ENCODE assay signal across 7 mouse cellular contexts in genomic region chr3:116129259-116129738, GRCm38 (mm10). TPM values are rescaled to one million over a fixed set of nuclear protein-coding genes. Genes with fewer than 3 reads are reported as not detected.
DNase-seq lines count a peak whose midpoint lies in the region; ATAC-seq and TF ChIP-seq lines count a peak whose summit lies in the region.

Gene Vcam1 (minus strand): TSS chr3:116129688.

- intact Hi-C loops in left cerebral cortex, adult 2 months (cut with DNase I): no loop called here

- no peaks in the 10 kb centered on the region for H3K4me1 ChIP-seq in hindbrain, embryonic 16.5 days (ENCODE audit: control insufficient read depth, insufficient read depth, low read depth, low read length)

- H3K4me3 ChIP-seq in hindbrain, embryonic 16.5 days (ENCODE audit: low read length): peak within 1 kb of the TSS; percentile 33
- peak within 1 kb of the TSS; percentile 40 for H3K4me3 ChIP-seq in left cerebral cortex, adult 2 months

- TF ChIP-seq CTCF in left cerebral cortex, adult 2 months (IDR thresholded peaks at IDR 0.05): no peak

- peak within 1 kb of the TSS; percentile 25 for H3K9ac ChIP-seq in hindbrain, embryonic 16.5 days (ENCODE audit: low read depth, low read length)

- no peaks in the 10 kb centered on the region for H3K27me3 ChIP-seq in hindbrain, embryonic 16.5 days (replicated peaks; ENCODE audit: control insufficient read depth, insufficient read depth, low read length)

- H3K4me2 ChIP-seq in hindbrain, embryonic 16.5 days (ENCODE audit: low read length): peak within 1 kb of the TSS; percentile 49

- no peaks in the 10 kb centered on the region for H3K9me3 ChIP-seq in hindbrain, embryonic 16.5 days (ENCODE audit: control insufficient read depth, low read length)

- H3K27ac ChIP-seq in hindbrain, embryonic 16.5 days (ENCODE audit: low read depth, low read length): peak within 1 kb of the TSS; percentile 31; the same call in 1 of the 2 replicates
- H3K27ac ChIP-seq in left cerebral cortex, adult 2 months: no peak within 1 kb of the TSS

- ATAC-seq in hindbrain, embryonic 16.5 days: peak; percentile 86

- no peaks in the 10 kb centered on the region for H3K36me3 ChIP-seq in hindbrain, embryonic 16.5 days (ENCODE audit: control insufficient read depth, insufficient read depth, low read length)

- 4% methylated on average over 9 of the region's 9 CpGs for WGBS in hindbrain, embryonic 16.5 days

- DNase-seq in adipocyte (ENCODE audit: low spot score): peak; percentile 86
- peak; percentile 78 for DNase-seq in embryo, embryonic 10 days (ENCODE audit: low spot score)
- peak; percentile 5 for DNase-seq in gastrocnemius, adult 18-20 months (ENCODE audit: low spot score)
- DNase-seq in left cerebral cortex, adult 2 months (ENCODE audit: extremely low spot score in 1 of 2, low spot score in 2 of 2): peak in 1 of 2 experiments; percentile 19
- peak; percentile 56 for DNase-seq in lung, postnatal 25 days (ENCODE audit: low spot score)
- peak; percentile 11 for DNase-seq in skeletal muscle tissue, adult 2 months (ENCODE audit: low read depth, low spot score)

RNA-seq across cellular contexts. Expression of gene Vcam1, which starts in this region (rescaled TPM):
- total RNA-seq in gastrocnemius, adult 18-20 months (2021): 1 to 10 TPM; 1.7 to 3.1 TPM
- polyA plus RNA-seq in hindbrain, embryonic 16.5 days (2015; fragmentation: Nextera tagmentation; extraction: Ambion mirVana): 38.7 and 42.0 TPM in 2 replicates
- 10 to 100 TPM; 16.8 to 19.1 TPM for total RNA-seq in left cerebral cortex, adult 2 months (2021)

Comparison
In these comparisons a context has a peak if more than half of its experiments do, and no peak if none do; other contexts are left out.
1. RNA of gene Vcam1 (total RNA-seq): 16.8 to 19.1 TPM in left cerebral cortex, adult 2 months; 1.7 to 3.1 TPM in gastrocnemius, adult 18-20 months; every median in the first group is over 4 times any median in the second.